Mouse (Mus musculus) thymus, adult 2 months (tissue): ENCODE measurements around the gene Tcirg1. TPM values are rescaled to one million over a fixed set of nuclear protein-coding genes. Genes with fewer than 3 reads are reported as not detected.

Source experiments
- DNase-seq: peaks from one replicate; pipeline ENCODE4 v3.0.0; 2021
- H3K27ac ChIP-seq: fragments of 200-500 bp; 2 replicates; pipeline ENCODE4 v1.5.1; 2012; ENCODE audit warnings: low read length, control low read depth; ENCODE audit not compliant: control insufficient read depth, insufficient read depth
- H3K27me3 ChIP-seq: fragments of 200-500 bp; 2 replicates; pipeline ENCODE4 v1.6.1; 2012; ENCODE audit warnings: mild to moderate bottlenecking, low read length, moderate library complexity, mixed read lengths; ENCODE audit not compliant: control insufficient read depth, insufficient read depth
- H3K36me3 ChIP-seq: fragments of 200-500 bp; 2 replicates; pipeline ENCODE4 v1.6.1; 2012; ENCODE audit warnings: mild to moderate bottlenecking, low read length, moderate library complexity; ENCODE audit not compliant: control insufficient read depth, insufficient read depth
- H3K4me1 ChIP-seq: fragments of 200-500 bp; replicated peaks from 2 replicates; pipeline ENCODE4 v1.6.1; 2012; ENCODE audit warnings: low read length; ENCODE audit not compliant: control insufficient read depth, insufficient read depth
- H3K4me3 ChIP-seq: fragments of 200-500 bp; 2 replicates; pipeline ENCODE4 v1.5.1; 2012; ENCODE audit warnings: mild to moderate bottlenecking, low read length, control low read depth, moderate library complexity; ENCODE audit not compliant: control insufficient read depth, insufficient read depth
- CTCF ChIP-seq: fragments of 200-500 bp; IDR thresholded peaks from 2 replicates; pipeline ENCODE4 v1.5.1; 2012; ENCODE audit warnings: mild to moderate bottlenecking, control low read depth, low read length, moderate library complexity, borderline replicate concordance; ENCODE audit not compliant: control insufficient read depth, poor library complexity, insufficient read depth; ENCODE audit errors: extremely low read depth
- POLR2A ChIP-seq: fragments of 200-500 bp; IDR thresholded peaks from 2 replicates; pipeline ENCODE4 v1.6.1; 2012; ENCODE audit warnings: mild to moderate bottlenecking, low read length, control low read depth, moderate library complexity; ENCODE audit not compliant: control insufficient read depth, poor library complexity, insufficient read depth; ENCODE audit errors: extremely low read depth
- WGBS: fragments of 180-500 bp; shearing (Covaris S2); methylation state at CpG from one replicate; pipeline ENCODE4 v1.1.7; 2018; 5-methylcytosine and 5-hydroxymethylcytosine counted together
- polyA plus RNA-seq: library from polyadenylated mRNA; depleted of rRNA; stranded (reverse); fragments of >200 nt; gene quantifications from 2 replicates; pipeline ENCODE4 v1.2.3, GENCODE M21; 2012

Gene Tcirg1
- polyA plus RNA-seq, 1 experiment = 293 TPM

DNA sequence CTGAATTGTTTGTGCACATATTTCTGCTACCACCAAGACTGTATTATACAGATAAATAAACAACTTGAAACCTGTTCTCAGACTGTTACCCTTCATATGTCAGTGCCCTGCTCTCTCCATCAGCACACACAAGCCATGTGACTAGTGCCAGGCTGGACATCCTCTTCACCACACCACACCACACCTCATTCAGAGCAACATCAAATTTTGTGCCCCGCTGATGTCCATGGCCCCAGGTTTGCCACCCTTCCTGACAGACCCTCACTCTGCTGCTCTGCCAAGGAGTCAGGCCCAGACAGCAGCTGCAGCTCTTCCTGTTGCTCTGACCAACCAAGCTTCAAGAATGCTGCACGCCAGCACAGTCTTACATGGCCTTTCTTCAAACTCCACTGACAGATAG, 12.6 kb downstream of the Tcirg1 start:
- Histone ChIP-seq H3K27me3 (no peaks in the 10 kb centered on the region), H3K27ac (no peak overlapping the region), H3K4me1 (no peaks in the 10 kb centered on the region), H3K4me3 (no peak overlapping the region), H3K36me3 (peaks cover 36% of the 10 kb centered on the region)
- TF ChIP-seq POLR2A = no peak
- no peak for TF ChIP-seq CTCF
- WGBS = 95% methylated on average over 2 of the region's 2 CpGs
- no peak for DNase-seq

DNA sequence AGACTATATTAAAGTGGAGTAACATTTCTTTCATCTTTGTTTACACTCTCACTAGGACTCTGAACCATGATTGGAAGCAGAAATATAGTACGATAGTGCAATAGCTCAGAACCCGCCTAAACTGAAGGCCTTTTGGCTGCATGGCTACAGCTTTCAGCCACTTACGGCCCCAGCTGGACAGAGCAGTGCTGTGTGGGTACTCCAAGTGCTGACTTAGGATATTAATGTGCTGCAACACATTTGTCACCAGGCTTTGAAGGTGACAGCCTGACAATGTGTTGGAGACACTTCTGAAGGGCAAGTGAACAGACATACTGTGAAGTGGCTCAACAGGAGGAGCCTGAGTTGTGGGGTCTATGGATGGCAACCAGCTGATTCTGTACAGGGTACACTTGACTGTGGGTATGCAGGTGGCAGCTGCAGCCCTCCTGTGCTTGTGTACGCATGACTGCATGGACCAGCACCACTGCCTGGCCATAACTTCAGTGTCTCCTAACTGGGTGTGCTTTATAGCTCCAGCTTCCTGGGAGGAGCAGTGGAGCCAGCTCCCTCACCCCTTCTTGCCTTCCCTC, 13.3 kb downstream of the Tcirg1 start:
- H3K4me1 ChIP-seq = no peaks in the 10 kb centered on the region
- no peak overlapping the region for H3K27ac ChIP-seq
- 99% methylated on average over 4 of the region's 4 CpGs for WGBS
- H3K4me3 ChIP-seq = no peak overlapping the region
- DNase-seq = no peak
- peaks cover 41% of the 10 kb centered on the region for H3K36me3 ChIP-seq
- no peaks in the 10 kb centered on the region for H3K27me3 ChIP-seq
- TF ChIP-seq CTCF = no peak
- TF ChIP-seq POLR2A = no peak

DNA sequence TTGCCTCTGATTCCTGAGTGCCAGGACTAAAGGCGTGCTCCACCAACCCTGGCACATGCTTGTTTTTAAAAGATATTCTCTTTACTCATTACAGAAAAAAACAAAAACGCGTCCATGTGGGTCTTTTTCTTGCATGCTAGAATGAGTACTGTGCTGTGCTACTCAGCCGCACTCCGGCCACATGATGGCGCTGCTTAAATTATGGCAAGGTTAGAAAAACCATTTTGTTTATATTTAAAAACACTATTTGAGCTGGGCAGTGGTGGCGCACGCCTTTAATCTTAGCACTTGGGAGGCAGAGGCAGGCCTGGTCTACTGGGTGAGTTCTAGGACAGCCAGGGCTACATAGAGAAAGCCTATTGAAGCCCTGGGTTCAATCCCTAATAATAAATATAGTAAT, 16.8 kb downstream of the Tcirg1 start:
- DNase-seq = peak; percentile 23
- no peaks in the 10 kb centered on the region for H3K4me1 ChIP-seq

DNA sequence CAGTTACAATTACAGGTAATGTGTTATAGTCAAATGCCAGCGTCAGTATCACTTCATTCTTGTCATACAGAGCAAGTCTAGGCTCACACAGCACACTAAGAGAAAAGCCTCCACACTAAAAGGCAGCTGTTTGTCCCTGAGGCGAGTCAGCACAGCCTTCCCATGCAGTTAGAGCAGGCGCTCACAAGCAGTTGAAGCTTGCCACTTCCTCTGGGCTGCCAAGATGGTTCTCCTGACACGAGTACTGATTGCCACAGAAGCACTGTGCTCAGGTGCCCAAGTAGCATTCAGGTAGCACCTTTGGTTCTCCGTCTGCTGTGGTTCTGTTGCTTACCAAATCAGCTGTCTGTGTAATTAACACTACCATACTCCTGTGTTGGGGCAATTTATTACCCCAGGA, 17.8 kb downstream of the Tcirg1 start:
- Histone ChIP-seq H3K4me1 (no peaks in the 10 kb centered on the region), H3K36me3 (peaks cover 18% of the 10 kb centered on the region; the same call in 1 of the 2 replicates), H3K27ac (no peak overlapping the region), H3K4me3 (no peak overlapping the region), H3K27me3 (no peaks in the 10 kb centered on the region)
- DNase-seq = no peak
- no peak for TF ChIP-seq CTCF
- no peak for TF ChIP-seq POLR2A
- 83% methylated on average over 5 of the region's 5 CpGs for WGBS

More for the DNA sequence above, 16.8 kb downstream of the Tcirg1 start:
- 72% methylated on average over 8 of the region's 8 CpGs for WGBS
- Histone ChIP-seq H3K4me3 (no peak overlapping the region), H3K27ac (no peak overlapping the region), H3K36me3 (peaks cover 29% of the 10 kb centered on the region), H3K27me3 (no peaks in the 10 kb centered on the region)
- TF ChIP-seq CTCF (no peak), POLR2A (no peak)

DNA sequence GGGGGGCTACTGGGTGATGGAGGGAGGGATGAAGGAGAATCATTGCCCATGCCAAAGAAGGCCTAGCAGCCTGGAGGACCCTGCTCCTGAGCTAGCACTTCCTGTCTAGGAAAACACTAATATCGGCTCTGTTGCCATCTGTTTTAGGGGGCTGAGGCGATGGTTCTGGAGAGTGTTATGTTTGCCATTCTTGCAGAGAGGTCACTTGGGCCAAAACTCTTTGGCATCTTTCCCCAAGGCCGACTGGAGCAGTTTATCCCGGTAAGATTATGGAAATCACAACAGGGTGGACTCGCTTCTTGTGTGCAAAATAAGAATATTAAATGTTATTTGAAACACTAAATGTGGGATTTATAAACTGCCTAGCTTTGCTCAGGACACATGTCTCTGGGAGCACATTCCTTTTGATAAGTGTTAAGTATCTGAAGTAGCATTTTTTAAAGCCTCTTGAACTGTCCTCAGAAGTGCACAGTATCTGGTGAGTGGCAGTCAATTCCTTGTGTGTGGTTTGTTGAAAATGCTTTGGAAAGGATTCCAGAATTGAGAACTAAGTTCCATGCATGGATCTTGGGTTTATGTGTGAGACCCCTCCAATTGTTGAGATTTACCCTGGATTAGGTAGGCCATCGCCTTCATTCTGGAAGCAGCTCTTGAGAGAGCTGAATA, 22.5 kb downstream of the Tcirg1 start:
- Histone ChIP-seq H3K36me3 (peaks cover 5% of the 10 kb centered on the region; the same call in 1 of the 2 replicates), H3K27me3 (no peaks in the 10 kb centered on the region), H3K27ac (no peak overlapping the region), H3K4me3 (no peak overlapping the region), H3K4me1 (no peaks in the 10 kb centered on the region)
- 95% methylated on average over 6 of the region's 6 CpGs for WGBS
- no peak for DNase-seq
- no peak for TF ChIP-seq CTCF
- TF ChIP-seq POLR2A = no peak

DNA sequence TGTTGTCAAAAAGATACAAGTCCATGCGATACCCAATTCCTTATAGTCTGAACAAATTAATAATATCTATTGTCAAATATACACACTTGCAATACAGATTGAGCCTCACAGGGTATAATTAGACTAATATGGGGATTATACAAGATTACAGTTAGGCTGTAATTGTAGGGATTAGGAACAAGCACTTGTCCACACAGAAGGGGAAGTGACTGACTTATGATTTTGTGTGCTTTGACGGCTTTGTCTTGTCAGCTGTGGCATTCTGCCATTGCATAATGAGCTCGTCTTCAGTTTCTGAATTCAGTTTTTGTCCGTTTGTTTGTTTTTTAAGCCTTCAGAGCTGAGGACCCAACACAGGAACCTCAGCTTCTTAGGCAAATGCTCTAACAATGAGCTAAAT, 24.7 kb downstream of the Tcirg1 start:
- Histone ChIP-seq H3K27me3 (no peaks in the 10 kb centered on the region), H3K4me3 (no peak overlapping the region), H3K4me1 (no peaks in the 10 kb centered on the region), H3K27ac (no peak overlapping the region), H3K36me3 (no peaks in the 10 kb centered on the region; the same call in 1 of the 2 replicates)
- TF ChIP-seq CTCF = no peak
- no peak for TF ChIP-seq POLR2A
- WGBS = 71% methylated on average over 4 of the region's 4 CpGs
- DNase-seq = no peak
